In the genomic region with DNA sequence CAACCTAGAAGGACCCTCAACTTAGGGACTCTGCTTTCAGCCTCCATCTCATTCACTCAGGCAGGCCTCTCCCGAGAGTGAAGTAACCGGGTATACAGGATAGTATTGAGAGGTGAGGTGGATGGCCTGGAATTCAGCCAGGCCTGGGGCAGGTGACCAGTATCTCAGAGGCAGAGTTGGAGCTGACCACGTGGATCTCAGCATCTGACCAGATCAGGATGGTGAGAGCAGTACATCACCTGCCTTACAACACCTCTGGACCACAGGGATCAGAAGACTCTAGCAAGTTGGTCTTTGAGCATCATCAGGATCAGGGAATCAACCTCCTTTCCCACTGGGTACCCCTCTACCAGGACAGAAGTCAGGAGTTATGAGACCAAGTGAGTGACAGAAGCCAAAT, we compare ENCODE assay signal across 20 mouse cellular contexts. TPM values are rescaled to one million over a fixed set of nuclear protein-coding genes. Genes with fewer than 3 reads are reported as not detected.
DNase-seq lines count a peak whose midpoint lies in the region; ATAC-seq lines count a peak whose summit lies in the region.
"Had no signal": no experiment of that assay in that cellular context is flagged by ENCODE, and none has a peak within 500 bp of the region (broad histone marks: within the 10 kb centered on the region; RNA-seq: fewer than 3 reads in every experiment).

No protein-coding gene starts in this region.

- H3K4me1 ChIP-seq in heart, embryonic 16.5 days (ENCODE audit: control insufficient read depth, insufficient read depth, low read length): peaks cover 21% of the 10 kb centered on the region
- H3K4me1 ChIP-seq in embryonic facial prominence, embryonic 13.5 days: peaks cover 20% of the 10 kb centered on the region
- peaks cover 21% of the 10 kb centered on the region for H3K4me1 ChIP-seq in limb, embryonic 15.5 days
- H3K4me1 ChIP-seq in midbrain, embryonic 10.5 days: peaks cover 15% of the 10 kb centered on the region

- H3K4me3 ChIP-seq in heart, embryonic 16.5 days (ENCODE audit: low read length): no peak overlapping the region
- H3K4me3 ChIP-seq in embryonic facial prominence, embryonic 13.5 days: no peak overlapping the region
- H3K4me3 ChIP-seq in limb, embryonic 15.5 days: no peak overlapping the region
- H3K4me3 ChIP-seq in midbrain, embryonic 10.5 days: no peak overlapping the region
- H3K4me3 ChIP-seq: erythroblast, embryonic 14.5 days; forebrain, embryonic 13.5 days; hindbrain, embryonic 10.5 days had no signal

- no peaks in the 10 kb centered on the region for H3K27me3 ChIP-seq in heart, embryonic 16.5 days (ENCODE audit: control insufficient read depth, insufficient read depth, low read length)
- H3K27me3 ChIP-seq in embryonic facial prominence, embryonic 13.5 days: no peaks in the 10 kb centered on the region
- H3K27me3 ChIP-seq in limb, embryonic 15.5 days: no peaks in the 10 kb centered on the region
- peaks cover 12% of the 10 kb centered on the region; the same call in 1 of the 2 replicates for H3K27me3 ChIP-seq in midbrain, embryonic 10.5 days (ENCODE audit: low read depth, poor library complexity, severe bottlenecking)
- H3K27me3 ChIP-seq: forebrain, embryonic 13.5 days had no signal

- no peaks in the 10 kb centered on the region for H3K36me3 ChIP-seq in heart, embryonic 16.5 days (ENCODE audit: control insufficient read depth, insufficient read depth)
- H3K36me3 ChIP-seq in embryonic facial prominence, embryonic 13.5 days: no peaks in the 10 kb centered on the region
- H3K36me3 ChIP-seq in limb, embryonic 15.5 days: no peaks in the 10 kb centered on the region
- H3K36me3 ChIP-seq in midbrain, embryonic 10.5 days: no peaks in the 10 kb centered on the region
- H3K36me3 ChIP-seq: hindbrain, embryonic 10.5 days had no signal

- H3K9me3 ChIP-seq in heart, embryonic 16.5 days (replicated peaks; ENCODE audit: control insufficient read depth, low read length): no peaks in the 10 kb centered on the region
- H3K9me3 ChIP-seq in embryonic facial prominence, embryonic 13.5 days: no peaks in the 10 kb centered on the region
- no peaks in the 10 kb centered on the region for H3K9me3 ChIP-seq in limb, embryonic 15.5 days
- no peaks in the 10 kb centered on the region for H3K9me3 ChIP-seq in midbrain, embryonic 10.5 days (replicated peaks)
- H3K9me3 ChIP-seq: forebrain, embryonic 13.5 days; hindbrain, embryonic 10.5 days had no signal

- H3K27ac ChIP-seq in heart, embryonic 16.5 days (ENCODE audit: low read length): peak overlapping the region; percentile 66
- peak overlapping the region; percentile 79 for H3K27ac ChIP-seq in embryonic facial prominence, embryonic 13.5 days
- H3K27ac ChIP-seq in limb, embryonic 15.5 days: peak overlapping the region; percentile 71
- no peak overlapping the region for H3K27ac ChIP-seq in midbrain, embryonic 10.5 days (replicated peaks)
- H3K27ac ChIP-seq: forebrain, embryonic 13.5 days; hindbrain, postnatal 0 days had no signal

- peak; percentile 92 for DNase-seq in heart, adult 11 months
- no peak for DNase-seq in heart, adult 9 months (ENCODE audit: low spot score in 2 of 2)
- DNase-seq in heart, postnatal 4 days: no peak
- DNase-seq in right cerebral cortex, adult 18-20 months: no peak
- DNase-seq in midbrain, embryonic 10.5 days (ENCODE audit: low spot score): no peak
- DNase-seq: B cell, adult 2 months; cerebellum, postnatal 10 days; gastrocnemius, postnatal 10 days; kidney, adult 18-20 months; layer of hippocampus, postnatal 36 days; liver; liver, postnatal 0 days; thymus, postnatal 36 days had no signal

- no peak for ATAC-seq in heart, embryonic 16.5 days (replicated peaks; ENCODE audit: extremely low read depth, insufficient read depth, low FRiP score)
- no peak for ATAC-seq in embryonic facial prominence, embryonic 13.5 days (ENCODE audit: insufficient number of reproducible peaks, insufficient read depth, low FRiP score, low TSS enrichment, low read depth)
- ATAC-seq in limb, embryonic 15.5 days (ENCODE audit: insufficient number of reproducible peaks, low FRiP score, low TSS enrichment, low read depth): no peak
- ATAC-seq: forebrain, embryonic 13.5 days; hindbrain, postnatal 0 days; liver, postnatal 0 days had no signal

- 39% methylated on average over 3 of the region's 3 CpGs for WGBS in heart, embryonic 16.5 days
- WGBS in embryonic facial prominence, embryonic 13.5 days: 65% methylated on average over 3 of the region's 3 CpGs
- 56% methylated on average over 3 of the region's 3 CpGs for WGBS in limb, embryonic 15.5 days
- 77% methylated on average over 3 of the region's 3 CpGs for WGBS in midbrain, embryonic 10.5 days

- H3K4me2 ChIP-seq in heart, embryonic 16.5 days (ENCODE audit: low read depth, low read length): no peak overlapping the region
- H3K4me2 ChIP-seq in embryonic facial prominence, embryonic 13.5 days: no peak overlapping the region
- no peak overlapping the region for H3K4me2 ChIP-seq in limb, embryonic 15.5 days
- H3K4me2 ChIP-seq: forebrain, embryonic 13.5 days had no signal

- no peak overlapping the region for H3K9ac ChIP-seq in heart, embryonic 16.5 days (ENCODE audit: low read length)
- H3K9ac ChIP-seq in embryonic facial prominence, embryonic 13.5 days: no peak overlapping the region
- H3K9ac ChIP-seq in limb, embryonic 15.5 days: no peak overlapping the region
- H3K9ac ChIP-seq: forebrain, embryonic 13.5 days; liver, postnatal 0 days had no signal

RNA-seq across cellular contexts. Expression of a gene that starts 35.5 kb away (rescaled TPM):
- polyA plus RNA-seq in heart, embryonic 16.5 days (2015; fragmentation: Nextera tagmentation; extraction: Ambion mirVana): 283 and 313 TPM in 2 replicates
- total RNA-seq in heart, postnatal 4 days (2021): 100 to 1,000 TPM; 358 to 362 TPM
- polyA plus RNA-seq in embryonic facial prominence, embryonic 13.5 days (2015; fragmentation: Nextera tagmentation; extraction: Ambion mirVana): 384 and 457 TPM in 2 replicates
- polyA plus RNA-seq in limb, embryonic 15.5 days (2015; fragmentation: Nextera tagmentation; extraction: Ambion mirVana): 513 and 549 TPM in 2 replicates
- 144 and 174 TPM in 2 replicates for polyA plus RNA-seq in midbrain, embryonic 10.5 days (2016; fragmentation: Nextera tagmentation; extraction: Ambion mirVana)
